Mouse (Mus musculus) small intestine, adult 2 months (tissue): ENCODE measurements around the gene Abca4. TPM values are rescaled to one million over a fixed set of nuclear protein-coding genes. Genes with fewer than 3 reads are reported as not detected.
"Not testable (repeated sequence)": the region's sequence is repeated elsewhere in the genome, so short reads cannot be mapped to it uniquely, and the experiment has no call there.

Experiments used
- H3K27ac ChIP-seq: fragments of 200-500 bp; 2 replicates; pipeline ENCODE4 v1.5.1; 2012; ENCODE audit warnings: low read depth, low read length, control low read depth, inconsistent platforms; ENCODE audit not compliant: insufficient read depth
- H3K27me3 ChIP-seq: fragments of 200-500 bp; 2 replicates; pipeline ENCODE4 v1.6.1; 2012; ENCODE audit warnings: mild to moderate bottlenecking, moderate library complexity, low read length, inconsistent platforms; ENCODE audit not compliant: control insufficient read depth, insufficient read depth
- H3K36me3 ChIP-seq: fragments of 200-500 bp; 2 replicates; pipeline ENCODE4 v1.6.1; 2012; ENCODE audit warnings: mild to moderate bottlenecking, low read length, control low read depth, inconsistent platforms; ENCODE audit not compliant: control insufficient read depth, insufficient read depth
- H3K4me1 ChIP-seq: fragments of 200-500 bp; 2 replicates; pipeline ENCODE4 v1.6.1; 2012; ENCODE audit warnings: low read length, inconsistent platforms, mixed read lengths; ENCODE audit not compliant: control insufficient read depth, insufficient read depth, insufficient read length
- H3K4me3 ChIP-seq: fragments of 200-500 bp; 2 replicates; pipeline ENCODE4 v1.5.1; 2012; ENCODE audit warnings: low read depth, mild to moderate bottlenecking, control low read depth, inconsistent platforms, low read length, moderate library complexity
- CTCF ChIP-seq: fragments of 200-500 bp; IDR thresholded peaks from 2 replicates; pipeline ENCODE4 v1.5.1; 2012; ENCODE audit warnings: low read depth, mild to moderate bottlenecking, control low read depth, inconsistent platforms, low read length, moderate library complexity, mixed read lengths; ENCODE audit not compliant: insufficient replicate concordance, insufficient read length; ENCODE audit errors: extremely low read depth
- POLR2A ChIP-seq: fragments of 200-500 bp; IDR thresholded peaks from 2 replicates; pipeline ENCODE4 v1.6.1; 2012; ENCODE audit warnings: low read depth, mild to moderate bottlenecking, control low read depth, inconsistent platforms, low read length, moderate library complexity
- WGBS: fragments of 180-500 bp; shearing (Covaris S2); methylation state at CpG from one replicate; pipeline ENCODE4 v1.1.7; 2018; 5-methylcytosine and 5-hydroxymethylcytosine counted together
- polyA plus RNA-seq: library from polyadenylated mRNA; depleted of rRNA; stranded (reverse); fragments of >200 nt; gene quantifications from 2 replicates; pipeline ENCODE4 v1.2.3, GENCODE M21; 2012

The Abca4 gene
- polyA plus RNA-seq, 1 experiment, result 0.05 TPM

GRCm38 (mm10) chr3:122074334-122074733 is 30.1 kb downstream of the Abca4 start:
- H3K36me3 ChIP-seq, result no peaks in the 10 kb centered on the region
- TF ChIP-seq CTCF (no peak), POLR2A (no peak)
- H3K27me3 ChIP-seq, result no peaks in the 10 kb centered on the region
- 59% methylated on average over 10 of the region's 10 CpGs for WGBS
- H3K4me1 ChIP-seq, result peaks cover 2% of the 10 kb centered on the region; the same call in 1 of the 2 replicates
- 0 out of 2 replicates have a peak overlapping the region, but pooled peaks have one; percentile 25 for H3K27ac ChIP-seq
- H3K4me3 ChIP-seq, result no peak overlapping the region

- 50% methylated on average over 6 of the region's 6 CpGs for WGBS
- Histone ChIP-seq H3K27ac (0 out of 2 replicates have a peak overlapping the region, but pooled peaks have one; percentile 12), H3K4me1 (no peaks in the 10 kb centered on the region)
Observed at GRCm38 (mm10) chr3:122078141-122078540, 33.9 kb downstream of the Abca4 start.

GRCm38 (mm10) chr3:122079172-122079571 is 34.9 kb downstream of the Abca4 start:
- TF ChIP-seq CTCF (no peak), POLR2A (no peak)
- H3K27me3 ChIP-seq, result no peaks in the 10 kb centered on the region
- 59% methylated on average over 6 of the region's 6 CpGs for WGBS

More at GRCm38 (mm10) chr3:122078141-122078540, 33.9 kb downstream of the Abca4 start:
- no peak for TF ChIP-seq CTCF
- no peak for TF ChIP-seq POLR2A
- H3K4me3 ChIP-seq, result no peak overlapping the region
- H3K36me3 ChIP-seq, result no peaks in the 10 kb centered on the region
- no peaks in the 10 kb centered on the region for H3K27me3 ChIP-seq

GRCm38 (mm10) chr3:122081634-122082033 is 37.4 kb downstream of the Abca4 start:
- not testable (repeated sequence) for H3K27me3 ChIP-seq, H3K36me3 ChIP-seq, H3K4me3 ChIP-seq, H3K4me1 ChIP-seq, H3K27ac ChIP-seq
- 86% methylated on average over 8 of the region's 8 CpGs for WGBS

More at GRCm38 (mm10) chr3:122079172-122079571, 34.9 kb downstream of the Abca4 start:
- Histone ChIP-seq H3K36me3 (no peaks in the 10 kb centered on the region), H3K4me1 (no peaks in the 10 kb centered on the region), H3K27ac (no peak overlapping the region), H3K4me3 (no peak overlapping the region)

GRCm38 (mm10) chr3:122082338-122082737 is 38.1 kb downstream of the Abca4 start:
- TF ChIP-seq CTCF, result no peak
- WGBS, result 75% methylated on average over 7 of the region's 7 CpGs
- Histone ChIP-seq H3K27ac (no peak overlapping the region), H3K4me1 (no peaks in the 10 kb centered on the region), H3K27me3 (no peaks in the 10 kb centered on the region), H3K36me3 (no peaks in the 10 kb centered on the region), H3K4me3 (no peak overlapping the region)

GRCm38 (mm10) chr3:122085157-122085989 is 41.1 kb downstream of the Abca4 start:
- H3K4me1 ChIP-seq, result no peaks in the 10 kb centered on the region
- WGBS, result 76% methylated on average over 18 of the region's 18 CpGs
- H3K36me3 ChIP-seq, result no peaks in the 10 kb centered on the region
- H3K27me3 ChIP-seq, result no peaks in the 10 kb centered on the region
- H3K4me3 ChIP-seq, result no peak overlapping the region
- H3K27ac ChIP-seq, result no peak overlapping the region
- TF ChIP-seq POLR2A (no peak), CTCF (no peak)

- peak overlapping the region; percentile 30; the same call in 1 of the 2 replicates for H3K27ac ChIP-seq
- WGBS, result 66% methylated on average over 11 of the region's 11 CpGs
- H3K4me3 ChIP-seq, result no peak overlapping the region
Observed at GRCm38 (mm10) chr3:122088054-122088681, 43.9 kb downstream of the Abca4 start.

More at GRCm38 (mm10) chr3:122088054-122088681, 43.9 kb downstream of the Abca4 start:
- TF ChIP-seq POLR2A (no peak), CTCF (no peak)
- H3K36me3 ChIP-seq, result no peaks in the 10 kb centered on the region
- no peaks in the 10 kb centered on the region for H3K4me1 ChIP-seq
- no peaks in the 10 kb centered on the region for H3K27me3 ChIP-seq
